Mouse (Mus musculus): Measurements from ENCODE around the gene Ssr2. TPM values are rescaled to one million over a fixed set of nuclear protein-coding genes. Genes with fewer than 3 reads are reported as not detected.

Ssr2 gene
- polyA plus RNA-seq, 1 experiment from 2014 or later: 260 TPM

- no peak for ATAC-seq (ENCODE audit: low FRiP score, low TSS enrichment)
- Histone ChIP-seq H3K36me3 (ENCODE audit: control insufficient read depth, insufficient read depth, low read length) (peaks cover 30% of the 10 kb centered on the region), H3K9me3 (ENCODE audit: control insufficient read depth, low read length) (no peaks in the 10 kb centered on the region), H3K4me2 (replicated peaks; ENCODE audit: low read depth, low read length) (no peak overlapping the region), H3K4me1 (ENCODE audit: control insufficient read depth, insufficient read depth, low read length) (peaks cover 36% of the 10 kb centered on the region), H3K27me3 (ENCODE audit: control insufficient read depth, insufficient read depth, low read length) (no peaks in the 10 kb centered on the region), H3K9ac (ENCODE audit: low read depth, low read length) (no peak overlapping the region), H3K27ac (ENCODE audit: low read depth, low read length) (no peak overlapping the region), H3K4me3 (ENCODE audit: low read length) (no peak overlapping the region)
- 67% methylated on average over 7 of the region's 7 CpGs for WGBS
Measured at GRCm38 (mm10) chr3:88626316-88626715, 50.6 kb downstream of the Ssr2 start.

- Histone ChIP-seq H3K9me3 (ENCODE audit: control insufficient read depth, low read length) (no peaks in the 10 kb centered on the region), H3K27me3 (ENCODE audit: control insufficient read depth, insufficient read depth, low read length) (no peaks in the 10 kb centered on the region), H3K36me3 (ENCODE audit: control insufficient read depth, insufficient read depth, low read length) (peaks cover 38% of the 10 kb centered on the region), H3K4me2 (replicated peaks; ENCODE audit: low read depth, low read length) (no peak overlapping the region), H3K4me3 (ENCODE audit: low read length) (no peak overlapping the region), H3K27ac (ENCODE audit: low read depth, low read length) (no peak overlapping the region), H3K9ac (ENCODE audit: low read depth, low read length) (0 out of 2 replicates have a peak overlapping the region, but pooled peaks have one; percentile 18), H3K4me1 (ENCODE audit: control insufficient read depth, insufficient read depth, low read length) (peaks cover 36% of the 10 kb centered on the region)
- no peak for ATAC-seq (ENCODE audit: low FRiP score, low TSS enrichment)
- WGBS: 49% methylated on average over 4 of the region's 4 CpGs
Measured at GRCm38 (mm10) chr3:88627114-88627513, 51.4 kb downstream of the Ssr2 start.

DNA sequence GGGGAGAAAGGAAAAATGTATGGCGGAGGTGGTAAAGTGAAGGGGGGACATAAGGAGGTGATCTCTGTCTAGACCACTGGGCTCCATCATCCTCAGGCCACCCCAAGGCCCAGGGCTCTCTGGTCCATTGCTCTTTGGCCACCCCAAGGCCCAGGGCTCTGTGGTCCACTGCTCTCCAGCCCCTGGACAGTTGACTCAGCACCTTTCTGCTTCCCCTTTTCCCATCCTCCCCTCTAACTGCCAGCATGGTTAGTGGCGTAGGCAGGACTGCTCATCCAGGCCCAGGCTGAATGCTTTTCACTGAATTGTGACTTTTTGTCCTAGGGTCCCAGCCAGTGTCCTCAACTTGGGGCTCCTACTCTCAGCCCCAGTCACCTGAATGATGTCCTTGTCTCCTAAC lies 51.9 kb downstream of the Ssr2 start:
- Histone ChIP-seq H3K4me3 (ENCODE audit: low read length) (no peak overlapping the region), H3K27me3 (ENCODE audit: control insufficient read depth, insufficient read depth, low read length) (no peaks in the 10 kb centered on the region), H3K9ac (ENCODE audit: low read depth, low read length) (peak overlapping the region; percentile 18; the same call in 1 of the 2 replicates), H3K9me3 (ENCODE audit: control insufficient read depth, low read length) (no peaks in the 10 kb centered on the region), H3K4me2 (replicated peaks; ENCODE audit: low read depth, low read length) (no peak overlapping the region), H3K4me1 (ENCODE audit: control insufficient read depth, insufficient read depth, low read length) (peaks cover 36% of the 10 kb centered on the region), H3K27ac (ENCODE audit: low read depth, low read length) (no peak overlapping the region), H3K36me3 (ENCODE audit: control insufficient read depth, insufficient read depth, low read length) (peaks cover 43% of the 10 kb centered on the region)
- ATAC-seq (ENCODE audit: low FRiP score, low TSS enrichment): no peak
- 74% methylated on average over 2 of the region's 2 CpGs for WGBS

DNA sequence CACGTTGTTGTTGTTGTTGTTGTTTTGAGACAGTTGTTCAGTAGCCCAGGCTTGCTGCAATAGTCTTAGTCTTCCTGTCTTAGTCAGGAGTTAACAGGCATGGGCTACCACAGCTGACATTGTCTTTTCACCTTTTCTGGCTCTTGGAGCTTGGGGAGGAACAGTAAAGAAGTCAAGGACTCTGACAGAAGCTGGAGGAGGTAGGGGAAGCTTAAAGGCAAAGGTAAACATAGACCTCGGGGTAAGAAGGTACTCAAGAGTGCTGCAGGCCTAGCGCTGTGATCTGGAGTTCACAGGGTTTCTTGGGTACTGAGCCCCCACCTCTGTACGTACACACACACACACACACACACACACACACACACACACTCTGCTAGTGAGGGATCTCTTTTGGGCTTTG lies 53.1 kb downstream of the Ssr2 start:
- Histone ChIP-seq H3K9me3 (ENCODE audit: control insufficient read depth, low read length) (no peaks in the 10 kb centered on the region), H3K4me2 (replicated peaks; ENCODE audit: low read depth, low read length) (no peak overlapping the region), H3K27ac (ENCODE audit: low read depth, low read length) (no peak overlapping the region), H3K27me3 (ENCODE audit: control insufficient read depth, insufficient read depth, low read length) (no peaks in the 10 kb centered on the region), H3K4me3 (ENCODE audit: low read length) (no peak overlapping the region), H3K4me1 (ENCODE audit: control insufficient read depth, insufficient read depth, low read length) (peaks cover 31% of the 10 kb centered on the region), H3K36me3 (ENCODE audit: control insufficient read depth, insufficient read depth, low read length) (peaks cover 55% of the 10 kb centered on the region), H3K9ac (ENCODE audit: low read depth, low read length) (no peak overlapping the region)
- ATAC-seq (ENCODE audit: low FRiP score, low TSS enrichment): no peak
- 54% methylated on average over 4 of the region's 4 CpGs for WGBS

- no peak overlapping the region for H3K27ac ChIP-seq (ENCODE audit: low read depth, low read length)
- no peaks in the 10 kb centered on the region for H3K27me3 ChIP-seq (ENCODE audit: control insufficient read depth, insufficient read depth, low read length)
- H3K9me3 ChIP-seq (ENCODE audit: control insufficient read depth, low read length): no peaks in the 10 kb centered on the region
- no peak overlapping the region for H3K4me2 ChIP-seq (replicated peaks; ENCODE audit: low read depth, low read length)
- no peak overlapping the region for H3K4me3 ChIP-seq (ENCODE audit: low read length)
- ATAC-seq (ENCODE audit: low FRiP score, low TSS enrichment): no peak
- 64% methylated on average over 13 of the region's 13 CpGs for WGBS
- H3K9ac ChIP-seq (ENCODE audit: low read depth, low read length): no peak overlapping the region
- H3K36me3 ChIP-seq (ENCODE audit: control insufficient read depth, insufficient read depth, low read length): peaks cover 60% of the 10 kb centered on the region
- peaks cover 26% of the 10 kb centered on the region for H3K4me1 ChIP-seq (ENCODE audit: control insufficient read depth, insufficient read depth, low read length)
Measured at GRCm38 (mm10) chr3:88629244-88629643, 53.6 kb downstream of the Ssr2 start.

GRCm38 (mm10) chr3:88630018-88630417 lies 54.3 kb downstream of the Ssr2 start:
- no peak overlapping the region for H3K27ac ChIP-seq (ENCODE audit: low read depth, low read length)
- H3K27me3 ChIP-seq (ENCODE audit: control insufficient read depth, insufficient read depth, low read length): no peaks in the 10 kb centered on the region
- H3K4me2 ChIP-seq (replicated peaks; ENCODE audit: low read depth, low read length): no peak overlapping the region
- H3K36me3 ChIP-seq (ENCODE audit: control insufficient read depth, insufficient read depth, low read length): peaks cover 64% of the 10 kb centered on the region
- WGBS: 74% methylated on average over 9 of the region's 9 CpGs
- no peak for ATAC-seq (ENCODE audit: low FRiP score, low TSS enrichment)
- no peak overlapping the region for H3K9ac ChIP-seq (ENCODE audit: low read depth, low read length)
- peaks cover 18% of the 10 kb centered on the region for H3K4me1 ChIP-seq (ENCODE audit: control insufficient read depth, insufficient read depth, low read length)
- no peaks in the 10 kb centered on the region for H3K9me3 ChIP-seq (ENCODE audit: control insufficient read depth, low read length)
- H3K4me3 ChIP-seq (ENCODE audit: low read length): no peak overlapping the region

GRCm38 (mm10) chr3:88630849-88631341 lies 55.2 kb downstream of the Ssr2 start:
- peaks cover 72% of the 10 kb centered on the region for H3K36me3 ChIP-seq (ENCODE audit: control insufficient read depth, insufficient read depth, low read length)
- no peak for ATAC-seq (ENCODE audit: low FRiP score, low TSS enrichment)
- WGBS: 73% methylated on average over 6 of the region's 6 CpGs
- H3K27ac ChIP-seq (ENCODE audit: low read depth, low read length): no peak overlapping the region
- H3K4me2 ChIP-seq (replicated peaks; ENCODE audit: low read depth, low read length): no peak overlapping the region
- H3K4me1 ChIP-seq (ENCODE audit: control insufficient read depth, insufficient read depth, low read length): peaks cover 15% of the 10 kb centered on the region; the same call in 1 of the 2 replicates
- H3K9me3 ChIP-seq (ENCODE audit: control insufficient read depth, low read length): no peaks in the 10 kb centered on the region
- H3K27me3 ChIP-seq (ENCODE audit: control insufficient read depth, insufficient read depth, low read length): no peaks in the 10 kb centered on the region
- no peak overlapping the region for H3K4me3 ChIP-seq (ENCODE audit: low read length)
- H3K9ac ChIP-seq (ENCODE audit: low read depth, low read length): no peak overlapping the region

DNA sequence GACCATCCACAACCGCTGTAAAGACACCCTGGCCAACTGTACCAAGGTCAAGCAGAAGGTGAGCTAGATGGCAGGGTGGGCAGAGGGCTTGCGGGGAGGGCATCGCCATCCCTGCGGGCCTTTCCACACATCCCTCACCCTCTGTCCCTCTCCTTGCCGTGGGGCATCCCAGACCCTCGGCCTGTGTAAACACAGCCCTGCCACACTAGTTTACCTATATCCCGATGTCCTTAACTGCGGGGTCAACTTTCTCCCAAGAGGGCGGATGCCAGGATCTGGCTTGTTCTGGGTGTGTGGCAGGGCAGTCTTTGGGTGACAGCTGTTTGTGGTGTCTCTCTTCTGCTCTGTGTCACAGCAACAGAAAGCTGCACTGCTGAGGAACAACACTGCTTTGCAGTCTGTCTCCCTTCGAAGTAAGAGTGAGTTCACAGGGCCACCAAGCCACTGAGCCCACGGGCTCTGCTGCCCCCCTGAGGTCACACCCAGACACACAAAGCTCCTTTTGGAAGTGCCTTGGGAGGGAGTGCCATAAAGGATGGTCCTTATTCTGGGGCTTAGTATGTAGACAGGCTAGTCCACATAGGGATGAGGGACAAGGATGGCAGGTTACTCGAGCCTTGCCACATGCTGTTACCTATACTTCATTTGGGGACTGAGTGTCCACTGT lies 56.4 kb downstream of the Ssr2 start:
- no peaks in the 10 kb centered on the region for H3K9me3 ChIP-seq (ENCODE audit: control insufficient read depth, low read length)
- ATAC-seq (ENCODE audit: low FRiP score, low TSS enrichment): peak; percentile 13; the same call in 1 of the 2 replicates
- 72% methylated on average over 12 of the region's 12 CpGs for WGBS
- H3K36me3 ChIP-seq (ENCODE audit: control insufficient read depth, insufficient read depth, low read length): peaks cover 79% of the 10 kb centered on the region
- no peak overlapping the region for H3K27ac ChIP-seq (ENCODE audit: low read depth, low read length)
- peaks cover 5% of the 10 kb centered on the region; the same call in 1 of the 2 replicates for H3K4me1 ChIP-seq (ENCODE audit: control insufficient read depth, insufficient read depth, low read length)
- H3K4me2 ChIP-seq (replicated peaks; ENCODE audit: low read depth, low read length): no peak overlapping the region
- no peak overlapping the region for H3K4me3 ChIP-seq (ENCODE audit: low read length)
- H3K27me3 ChIP-seq (ENCODE audit: control insufficient read depth, insufficient read depth, low read length): no peaks in the 10 kb centered on the region
- H3K9ac ChIP-seq (ENCODE audit: low read depth, low read length): no peak overlapping the region

DNA sequence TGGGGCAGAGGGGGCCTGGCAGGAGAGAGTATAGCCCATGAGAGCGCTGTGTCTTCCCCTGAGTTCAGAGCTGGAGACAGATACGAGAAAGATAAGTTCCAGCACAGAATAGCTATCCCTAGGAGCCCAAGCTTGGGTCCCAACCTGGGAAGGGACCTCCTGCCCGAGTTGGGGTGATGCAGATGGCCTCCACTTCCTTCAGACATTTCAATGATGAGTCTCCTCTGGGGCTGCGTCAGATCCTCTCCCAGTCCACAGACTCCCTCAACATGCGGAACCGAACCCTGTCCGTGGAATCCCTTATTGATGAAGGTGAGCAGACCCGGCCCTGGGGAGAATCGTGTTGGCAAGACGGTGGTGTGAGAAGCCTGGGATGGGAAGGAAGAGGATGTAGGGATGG lies 57.4 kb downstream of the Ssr2 start:
- Histone ChIP-seq H3K36me3 (ENCODE audit: control insufficient read depth, insufficient read depth, low read length) (peaks cover 88% of the 10 kb centered on the region), H3K9ac (ENCODE audit: low read depth, low read length) (no peak overlapping the region), H3K27ac (ENCODE audit: low read depth, low read length) (no peak overlapping the region), H3K4me2 (replicated peaks; ENCODE audit: low read depth, low read length) (no peak overlapping the region), H3K4me1 (ENCODE audit: control insufficient read depth, insufficient read depth, low read length) (no peaks in the 10 kb centered on the region; the same call in 1 of the 2 replicates), H3K9me3 (ENCODE audit: control insufficient read depth, low read length) (no peaks in the 10 kb centered on the region), H3K4me3 (ENCODE audit: low read length) (no peak overlapping the region), H3K27me3 (ENCODE audit: control insufficient read depth, insufficient read depth, low read length) (no peaks in the 10 kb centered on the region)
- 93% methylated on average over 10 of the region's 10 CpGs for WGBS
- ATAC-seq (ENCODE audit: low FRiP score, low TSS enrichment): no peak

Measured in kidney, embryonic 14.5 days (tissue).